Mouse (Mus musculus) MEL (cell line): ENCODE results near the gene Camta2.
A peak's percentile ranks its signal among the peaks of the same experiment; 100 is the strongest.

ENCODE experiments used
- CHD1 ChIP-seq: IDR thresholded peaks from 2 replicates; pipeline ENCODE4 v1.6.1; 2012; ENCODE audit warnings: low read depth, mild to moderate bottlenecking, inconsistent platforms, low read length, improper control_type of control experiment
- CHD2 ChIP-seq: IDR thresholded peaks from 2 replicates; pipeline ENCODE4 v1.6.1; 2011; ENCODE audit warnings: low read length, improper control_type of control experiment
- HCFC1 ChIP-seq: IDR thresholded peaks from 2 replicates; pipeline ENCODE4 v1.6.1; 2012; ENCODE audit warnings: low read depth, mild to moderate bottlenecking, inconsistent platforms, low read length, improper control_type of control experiment, moderate library complexity
- MAFK ChIP-seq: IDR thresholded peaks from 2 replicates; pipeline ENCODE4 v1.6.1; 2011; ENCODE audit warnings: low read depth, mild to moderate bottlenecking, low read length, improper control_type of control experiment, borderline replicate concordance
- MAX ChIP-seq: IDR thresholded peaks from 2 replicates; pipeline ENCODE4 v1.6.1; 2011; ENCODE audit warnings: low read length, improper control_type of control experiment
- MYC ChIP-seq: IDR thresholded peaks from 2 replicates; pipeline ENCODE4 v1.6.1; 2011; ENCODE audit warnings: low read depth, mild to moderate bottlenecking, low read length, improper control_type of control experiment, moderate library complexity
- POLR2A ChIP-seq, 2 experiments: IDR thresholded peaks; 2 replicates each; pipeline ENCODE4 v1.6.1; 2011 to 2012; ENCODE audit warnings: low read length in 2 of 2, mild to moderate bottlenecking in 2 of 2, control low read depth in 1 of 2, improper control_type of control experiment in 1 of 2, low read depth in 1 of 2, moderate library complexity in 1 of 2; ENCODE audit not compliant: control insufficient read depth in 1 of 2, insufficient read depth in 1 of 2, poor library complexity in 1 of 2
- USF1 ChIP-seq: IDR thresholded peaks from 2 replicates; pipeline ENCODE4 v1.6.1; 2014; ENCODE audit warnings: low read depth, mild to moderate bottlenecking, inconsistent platforms, low read length, improper control_type of control experiment, moderate library complexity
- ZKSCAN1 ChIP-seq: IDR thresholded peaks from 2 replicates; pipeline ENCODE4 v1.6.1; 2012; ENCODE audit warnings: low read depth, mild to moderate bottlenecking, inconsistent platforms, low read length, improper control_type of control experiment, moderate library complexity
- ZNF384 ChIP-seq: IDR thresholded peaks from 2 replicates; pipeline ENCODE4 v1.6.1; 2012; ENCODE audit warnings: low read depth, mild to moderate bottlenecking, inconsistent platforms, low read length, improper control_type of control experiment

GRCm38 (mm10) chr11:70697376-70697775, 9.5 kb upstream of the Camta2 start:
- no peak for TF ChIP-seq CHD2
- no peak for TF ChIP-seq HCFC1
- no peak for TF ChIP-seq MAX
- no peak for TF ChIP-seq CHD1
- no peak for TF ChIP-seq USF1
- TF ChIP-seq ZKSCAN1: no peak
- peak; percentile 64 for TF ChIP-seq MYC
- no peak for TF ChIP-seq POLR2A (IDR thresholded peaks at IDR 0.05; ENCODE audit: control insufficient read depth in 1 of 2, insufficient read depth in 1 of 2, low read depth in 1 of 2, low read length in 2 of 2, poor library complexity in 1 of 2)
- peak; percentile 66 for TF ChIP-seq ZNF384
- TF ChIP-seq MAFK: no peak
